Mouse (Mus musculus): ENCODE data around the gene Ivns1abp.
"Not testable (repeated sequence)": the region's sequence is repeated elsewhere in the genome, so short reads cannot be mapped to it uniquely, and the experiment has no call there.

Gene Ivns1abp

DNA sequence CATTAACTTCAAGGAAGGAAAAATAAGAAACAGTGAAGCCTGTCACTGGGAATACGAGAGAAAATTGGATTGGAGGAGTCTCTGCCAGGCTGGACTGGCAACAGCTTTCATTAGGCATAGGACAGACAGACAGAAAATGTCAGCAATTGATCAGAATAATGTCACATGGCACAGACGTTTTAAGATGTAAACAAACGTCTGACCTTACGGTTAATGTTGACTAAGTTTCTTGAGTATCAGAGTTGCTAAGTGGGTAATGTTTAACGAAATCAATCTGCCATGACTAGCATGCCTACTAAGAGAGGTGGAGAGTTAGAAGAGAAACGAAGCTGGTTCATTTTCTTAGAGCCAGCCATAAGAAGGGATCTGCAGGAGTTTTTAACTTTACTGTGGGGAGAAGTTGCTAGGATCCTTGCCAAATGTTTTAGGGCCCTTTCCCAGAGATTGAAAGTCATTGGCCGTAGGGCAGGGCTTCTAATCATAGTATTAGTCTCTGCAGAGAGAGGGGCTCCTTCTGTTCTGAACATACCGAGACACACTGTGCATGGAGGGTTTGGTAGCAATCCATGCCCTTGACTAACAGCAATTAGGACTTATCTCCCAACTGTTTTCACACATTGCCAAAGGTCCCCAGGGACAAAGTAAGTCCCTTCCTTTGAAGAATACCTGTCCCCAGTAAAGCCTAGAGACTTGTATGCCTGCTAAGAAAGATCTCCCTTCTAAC lies 2.8 kb upstream of the Ivns1abp start:
- no peak for DNase-seq (ENCODE audit: low spot score)

DNA sequence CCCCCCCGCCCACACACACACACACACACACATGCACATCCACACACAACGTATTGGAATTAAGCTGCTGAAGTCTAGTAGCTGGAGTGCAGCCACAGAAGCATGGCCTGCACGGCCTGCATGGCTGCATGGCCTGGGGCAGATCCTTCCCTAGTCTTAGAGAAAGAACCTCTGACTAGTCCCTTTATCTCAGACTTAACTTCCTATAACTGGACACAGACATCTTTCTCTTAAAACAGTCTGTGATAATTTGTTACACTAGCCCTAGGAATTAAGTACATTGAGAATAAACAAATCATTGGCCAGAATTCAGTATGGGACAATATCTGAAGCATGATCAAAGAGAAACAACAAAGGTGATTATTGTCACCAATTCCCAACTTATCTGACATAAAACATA lies 2.0 kb upstream of the Ivns1abp start:
- DNase-seq (ENCODE audit: low spot score) = no peak

DNA sequence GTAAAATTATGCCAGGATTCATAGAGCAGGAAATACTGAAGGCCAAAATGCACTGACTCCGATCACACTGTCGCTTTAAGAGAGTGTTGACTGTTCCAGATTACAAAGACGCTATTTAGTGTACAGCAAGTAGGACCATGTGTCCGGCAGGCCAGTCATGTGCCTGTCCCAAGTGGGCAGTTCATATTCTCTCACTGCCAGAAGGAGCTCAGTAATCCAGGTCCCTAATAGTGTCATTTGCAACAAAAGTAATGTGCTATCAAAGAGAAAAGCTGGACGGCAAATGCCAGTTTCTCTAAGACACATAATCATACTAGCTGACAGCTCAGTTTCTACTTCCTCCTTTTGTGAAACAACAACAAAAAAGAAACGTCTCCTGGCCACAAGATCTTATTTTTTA lies 1.3 kb upstream of the Ivns1abp start:
- DNase-seq (ENCODE audit: low spot score) = no peak

DNA sequence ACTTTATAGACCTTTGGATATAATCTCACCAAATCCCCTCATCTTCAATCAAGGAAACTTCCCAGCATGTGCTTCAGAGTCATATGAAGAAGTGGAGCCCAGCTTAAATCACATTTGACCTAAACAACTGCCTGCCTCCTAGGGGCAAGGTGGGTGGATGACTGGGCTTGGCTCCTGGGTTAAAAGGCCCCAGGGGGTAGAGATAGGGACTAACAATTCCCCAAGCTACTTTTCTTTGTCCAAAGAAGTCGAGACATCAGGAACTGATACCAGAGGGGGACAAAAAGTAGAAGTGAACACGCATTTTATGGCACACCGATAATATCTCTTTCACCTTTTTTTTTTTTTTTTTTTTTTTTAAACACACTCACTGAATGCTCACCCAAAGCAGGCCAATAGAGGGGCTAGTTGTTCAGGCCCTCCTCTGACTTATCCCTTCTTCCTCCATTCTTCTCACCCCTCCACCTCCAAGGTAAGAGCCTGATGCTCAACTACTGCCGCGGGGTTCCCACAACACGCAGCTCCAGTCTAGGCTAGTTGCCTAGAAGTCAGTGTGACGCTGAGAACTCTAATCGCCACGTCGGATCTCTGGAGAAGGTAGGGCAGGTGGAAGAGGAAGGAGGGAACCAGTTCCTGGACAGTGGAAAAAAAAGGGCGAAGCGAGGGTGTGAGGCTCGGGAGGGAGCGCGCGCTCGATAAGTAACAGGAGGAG lies 550 bp upstream of the Ivns1abp start:
- DNase-seq (ENCODE audit: low spot score) = no peak

DNA sequence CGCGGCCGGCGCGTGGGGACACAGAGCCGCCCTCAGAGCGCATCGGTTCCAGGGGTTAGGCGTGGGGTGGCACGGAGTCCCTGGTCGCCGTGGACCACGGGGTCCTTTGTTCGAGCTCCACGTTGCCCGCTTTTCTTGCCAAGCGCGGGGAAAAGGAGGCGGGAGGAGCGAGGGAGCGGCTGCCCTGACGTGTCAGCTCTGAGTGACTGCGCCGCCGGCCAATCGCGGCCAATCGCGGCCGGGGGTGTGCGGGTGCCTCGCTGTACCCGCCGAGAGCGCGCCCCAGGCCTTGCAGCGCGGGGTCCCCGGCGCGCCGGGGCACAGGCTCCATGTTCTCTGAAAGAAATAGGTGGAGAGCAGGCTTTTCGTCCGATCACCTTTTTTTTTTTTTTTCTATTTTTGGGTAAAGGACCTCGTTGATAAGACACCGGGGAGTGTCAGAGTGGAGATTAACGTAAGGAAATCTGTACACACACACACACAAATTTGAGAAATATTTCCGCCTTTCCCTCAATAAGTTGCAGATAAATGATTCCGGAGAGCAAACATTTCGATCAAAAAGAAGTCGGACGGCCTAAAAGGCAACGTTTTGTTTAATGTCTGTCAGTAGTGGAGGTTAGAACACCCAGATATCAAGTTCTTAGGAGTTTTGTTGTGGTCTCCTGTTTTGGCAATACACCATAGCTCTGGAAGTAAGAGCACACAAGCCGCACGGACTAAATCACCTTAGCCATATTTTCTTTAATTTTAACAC lies 1.0 kb downstream of the Ivns1abp start:
- peak; percentile 87 for DNase-seq (ENCODE audit: low spot score)

DNA sequence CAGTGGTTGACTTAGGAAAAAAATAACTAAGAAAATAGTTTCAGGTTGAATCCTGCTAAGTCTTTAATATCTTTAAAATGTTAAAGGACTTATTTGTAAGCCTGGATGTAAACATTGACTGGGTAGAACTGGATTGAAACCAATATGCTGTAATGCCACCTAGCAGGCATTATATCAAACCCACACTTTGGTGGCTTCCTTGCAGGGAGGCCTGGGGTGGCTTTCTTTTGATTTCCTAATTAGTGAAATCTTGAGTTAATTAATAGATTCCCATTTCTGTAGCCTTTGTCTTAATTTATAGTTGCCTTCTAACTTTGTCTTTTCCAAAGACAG lies 1.6 kb downstream of the Ivns1abp start:
- no peak for DNase-seq (ENCODE audit: low spot score)

DNA sequence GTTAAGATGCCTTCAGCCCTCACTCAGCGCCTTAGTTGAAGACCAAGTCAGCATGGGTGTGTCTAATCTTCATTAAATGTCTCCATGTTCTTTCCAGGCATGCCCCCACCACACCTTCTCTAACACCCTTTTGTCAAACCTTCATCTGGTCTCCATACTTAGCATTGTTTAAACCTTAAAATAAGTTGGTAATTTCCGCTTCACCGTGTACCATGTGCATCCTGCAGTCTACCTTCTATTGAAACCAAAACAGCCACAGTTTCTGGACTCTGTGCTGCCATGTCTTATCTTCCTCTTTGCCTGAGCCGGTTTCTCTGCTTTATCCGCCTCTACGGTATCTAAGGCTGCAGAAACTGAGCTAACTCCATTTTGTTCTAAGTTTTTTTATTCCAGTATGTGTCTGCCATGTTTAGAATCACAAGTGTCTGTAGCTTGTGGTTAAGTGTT lies 2.4 kb downstream of the Ivns1abp start:
- no peak for DNase-seq (ENCODE audit: low spot score)

DNA sequence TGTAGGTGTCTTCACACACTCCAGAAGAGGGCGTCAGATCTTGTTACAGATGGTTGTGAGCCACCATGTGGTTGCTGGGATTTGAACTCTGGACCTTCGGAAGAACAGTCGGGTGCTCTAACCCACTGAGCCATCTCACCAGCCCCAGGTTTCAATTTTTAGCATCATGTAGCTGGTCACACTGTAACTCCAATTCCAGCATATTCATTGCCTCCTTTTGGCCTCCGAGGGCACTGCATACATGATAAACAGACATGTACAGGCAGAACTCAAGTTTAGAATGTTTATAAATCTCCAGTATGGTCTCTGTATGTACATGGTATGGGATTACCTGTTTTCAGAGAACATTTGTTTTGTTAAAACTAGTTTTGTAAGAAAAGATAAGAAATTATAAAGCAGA lies 4.0 kb downstream of the Ivns1abp start:
- DNase-seq (ENCODE audit: low spot score) = not testable (repeated sequence)

DNA sequence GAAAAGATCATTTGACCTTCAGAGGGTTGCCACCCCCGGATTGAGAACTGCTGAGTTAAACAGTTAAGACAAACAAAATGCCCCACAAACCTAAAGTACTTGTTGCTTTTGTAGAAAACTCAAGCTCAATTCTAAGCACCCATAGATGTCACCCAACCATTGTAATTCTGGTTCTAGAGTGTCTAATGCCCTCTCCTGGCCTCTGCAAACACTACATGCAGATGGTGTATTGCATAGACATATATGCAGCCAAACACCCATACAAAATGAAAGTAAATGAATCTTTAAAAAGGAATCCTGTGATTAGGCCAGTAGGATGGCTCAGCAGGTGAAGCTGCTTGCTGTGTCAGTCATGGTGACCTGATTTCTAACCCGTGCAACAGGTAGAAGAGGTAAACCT lies 8.6 kb downstream of the Ivns1abp start:
- DNase-seq (ENCODE audit: low spot score) = no peak

DNA sequence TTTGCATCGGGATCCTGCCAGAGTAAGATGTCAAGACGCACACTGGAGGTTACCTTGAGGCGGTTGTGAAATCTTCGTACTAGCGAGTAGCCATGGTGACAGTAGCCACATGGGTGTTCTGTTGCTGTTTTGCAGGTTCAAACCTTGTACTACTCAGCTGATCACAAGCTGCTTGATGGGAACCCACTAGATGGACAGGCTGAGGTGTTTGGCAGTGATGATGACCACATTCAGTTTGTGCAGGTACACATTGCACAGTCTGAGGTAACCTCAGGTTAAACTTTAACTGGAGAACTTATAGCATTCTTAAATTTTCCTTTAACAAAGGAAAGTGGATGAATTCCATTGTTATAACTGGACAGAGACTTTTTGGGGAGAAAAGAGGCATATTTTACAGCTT lies 11.7 kb downstream of the Ivns1abp start:
- DNase-seq (ENCODE audit: low spot score) = no peak

DNA sequence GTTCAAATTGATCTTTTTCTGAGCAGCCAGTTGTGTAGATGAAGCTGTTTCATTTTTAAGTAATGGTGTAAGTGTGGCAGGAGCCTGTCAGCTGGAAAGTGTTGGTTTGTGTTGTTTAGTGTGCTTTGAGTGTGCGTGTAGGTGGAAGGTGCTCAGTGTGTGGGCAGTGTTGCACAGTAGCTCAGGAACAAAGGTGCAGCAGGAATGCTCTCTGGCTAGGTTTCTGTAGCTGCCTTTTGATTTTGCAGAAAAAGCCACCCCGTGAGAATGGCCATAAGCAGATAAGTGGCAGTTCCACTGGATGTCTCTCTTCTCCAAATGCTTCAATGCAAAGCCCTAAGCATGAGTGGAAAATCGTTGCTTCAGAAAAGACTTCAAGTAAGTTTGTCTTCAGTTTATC lies 15.1 kb downstream of the Ivns1abp start:
- DNase-seq (ENCODE audit: low spot score) = no peak

DNA sequence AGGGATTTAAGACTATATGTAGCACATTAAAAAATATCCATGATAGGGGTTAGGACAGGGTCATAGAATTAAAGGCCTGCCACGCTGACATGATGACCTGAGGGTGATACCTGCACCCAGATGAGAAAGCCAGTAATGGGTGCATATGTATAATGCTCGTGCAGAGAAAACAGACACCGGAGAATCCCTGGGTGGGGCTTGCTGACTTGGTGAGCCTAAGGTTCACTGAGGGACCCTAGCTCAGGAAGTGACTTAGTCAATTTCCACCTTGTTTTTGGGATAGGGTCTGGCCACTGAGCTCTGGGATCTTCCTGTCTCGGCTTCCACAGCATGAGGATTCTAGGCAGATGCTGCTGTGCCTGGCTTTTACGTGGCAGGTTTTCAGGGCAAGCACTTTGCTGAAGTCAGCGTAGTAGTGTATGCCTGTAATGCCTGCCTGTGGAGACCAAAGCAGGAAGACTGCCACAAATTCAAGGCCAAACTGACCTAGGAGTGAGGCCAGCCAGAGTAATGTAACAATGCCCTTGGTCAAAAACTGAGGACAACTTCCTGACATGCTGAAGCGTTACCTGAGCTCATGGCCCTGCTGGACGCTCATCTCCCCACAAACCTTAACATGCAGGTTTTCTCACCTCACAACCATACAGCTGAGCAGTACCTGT lies 22.8 kb downstream of the Ivns1abp start:
- no peak for DNase-seq (ENCODE audit: low spot score)

DNA sequence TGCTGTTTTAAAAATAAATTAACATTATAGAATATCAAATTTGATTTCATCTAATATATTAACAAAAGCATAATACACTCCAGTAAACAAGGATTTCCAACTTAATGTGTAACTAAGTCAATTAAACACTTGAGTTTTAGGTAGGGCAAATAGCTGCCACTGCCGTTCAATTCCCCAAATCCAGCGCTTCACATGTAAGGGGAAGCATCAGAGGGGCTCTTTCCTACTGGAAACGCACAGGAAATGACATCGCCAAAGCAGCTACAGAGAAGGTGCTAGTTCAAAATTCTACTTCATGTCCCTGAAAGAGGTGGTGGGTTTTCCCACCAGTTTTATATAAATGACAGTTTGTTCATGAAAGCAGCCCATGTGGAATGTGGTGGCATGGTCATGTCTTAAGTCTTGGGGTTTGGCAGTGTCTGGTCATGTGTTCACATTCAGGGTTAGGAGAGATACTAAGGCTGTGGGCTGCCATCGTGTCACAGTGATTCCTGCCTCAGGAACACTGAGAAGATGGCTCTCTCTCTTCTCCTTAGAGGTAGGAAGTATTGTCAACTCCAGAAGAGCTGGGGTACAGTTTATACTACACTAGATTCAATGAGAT lies 23.5 kb downstream of the Ivns1abp start:
- DNase-seq (ENCODE audit: low spot score) = no peak

DNA sequence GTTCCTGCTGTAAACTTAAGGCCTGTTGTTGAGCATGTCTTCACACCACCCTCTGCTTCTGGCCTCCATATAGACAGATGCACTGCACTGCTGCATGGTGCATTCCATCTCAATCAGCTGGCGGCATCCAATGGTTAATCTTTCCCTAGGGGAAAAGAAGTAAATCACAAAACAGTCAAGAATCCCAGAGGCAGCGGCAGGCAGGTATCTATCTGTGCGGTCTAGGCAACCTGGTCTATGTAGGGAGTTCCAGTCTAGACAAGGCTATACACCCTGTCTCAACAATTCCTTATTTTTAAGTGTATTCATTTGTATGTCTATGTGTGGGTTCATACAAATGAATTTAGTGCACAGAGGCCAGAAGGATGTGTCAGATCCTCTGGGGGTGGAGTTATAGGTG lies 24.2 kb downstream of the Ivns1abp start:
- no peak for DNase-seq (ENCODE audit: low spot score)

DNA sequence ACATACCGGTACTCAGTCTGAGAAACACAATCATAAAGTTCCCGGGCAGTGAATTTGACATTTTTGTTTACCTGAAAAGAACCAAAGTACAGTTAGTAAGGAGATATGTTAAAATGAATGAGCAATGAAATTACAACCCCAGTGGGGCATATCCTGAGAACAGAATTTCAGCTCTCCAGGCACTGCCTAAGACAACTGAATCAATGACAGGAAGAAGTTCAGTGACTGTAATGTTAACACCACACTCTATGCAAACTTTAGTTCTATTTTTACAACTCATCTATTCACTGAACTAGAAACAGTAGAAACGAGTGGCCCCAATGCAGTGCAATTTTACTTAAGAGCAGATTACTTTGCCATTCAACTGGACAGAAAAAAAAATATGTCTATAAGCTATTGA lies 26.3 kb downstream of the Ivns1abp start:
- no peak for DNase-seq (ENCODE audit: low spot score)

DNA sequence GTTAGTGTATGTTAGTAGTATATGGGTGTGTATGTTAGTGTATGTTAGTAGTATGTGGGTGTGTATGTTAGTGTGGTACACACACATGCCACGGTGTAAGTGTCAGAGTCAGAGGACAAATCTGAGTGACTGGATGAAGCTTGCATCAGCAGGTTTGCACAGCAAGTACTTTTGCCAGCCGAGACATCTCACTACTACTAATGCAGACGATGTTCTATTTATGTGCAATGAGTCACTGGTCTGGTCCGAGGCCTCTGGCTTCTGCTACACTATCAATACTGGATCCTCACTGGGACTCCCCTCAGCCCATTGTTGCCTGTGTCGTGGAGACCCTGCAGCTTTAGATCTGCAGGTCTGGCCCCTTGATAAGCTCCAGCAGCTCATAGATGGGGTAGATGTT lies 27.3 kb downstream of the Ivns1abp start:
- DNase-seq (ENCODE audit: low spot score) = no peak

DNA sequence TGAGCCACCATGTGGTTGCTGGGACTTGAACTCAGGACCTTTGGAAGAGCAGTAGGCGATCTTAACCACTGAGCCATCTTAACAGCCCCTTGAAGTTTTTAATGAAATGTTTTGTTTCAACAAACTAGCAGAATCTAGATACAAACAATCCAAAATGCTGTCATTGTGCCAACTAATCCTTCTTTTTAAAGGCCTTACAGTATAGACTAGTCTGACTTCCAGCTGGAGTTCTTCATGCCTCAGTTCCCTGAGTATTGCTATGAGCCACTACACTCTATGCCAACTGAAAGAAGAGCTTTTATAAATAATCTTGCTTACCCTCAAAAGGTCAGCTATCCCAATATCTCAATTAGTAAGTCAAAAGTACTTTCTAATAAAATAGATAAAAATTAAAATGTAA lies 28.5 kb downstream of the Ivns1abp start:
- no peak for DNase-seq (ENCODE audit: low spot score)

DNA sequence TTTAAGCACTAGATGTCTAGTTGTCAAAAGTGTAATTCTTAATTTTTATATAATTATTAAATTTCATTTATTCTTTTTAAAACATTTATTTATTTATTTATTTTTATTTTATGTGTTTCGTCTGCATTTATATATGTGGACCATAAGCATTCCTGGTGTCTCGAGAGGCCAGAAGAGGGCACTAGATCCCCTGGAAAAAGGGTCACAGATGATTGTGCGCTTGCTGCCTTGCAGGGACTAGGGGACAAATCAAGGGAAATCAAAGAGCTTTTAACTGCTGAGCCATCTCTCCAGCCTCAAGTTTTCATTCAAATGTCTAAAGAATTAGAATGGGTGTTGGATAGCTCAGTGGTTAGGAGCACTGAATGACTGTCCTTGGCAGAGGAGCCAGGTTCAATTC lies 33.1 kb downstream of the Ivns1abp start:
- DNase-seq (ENCODE audit: low spot score) = no peak

DNA sequence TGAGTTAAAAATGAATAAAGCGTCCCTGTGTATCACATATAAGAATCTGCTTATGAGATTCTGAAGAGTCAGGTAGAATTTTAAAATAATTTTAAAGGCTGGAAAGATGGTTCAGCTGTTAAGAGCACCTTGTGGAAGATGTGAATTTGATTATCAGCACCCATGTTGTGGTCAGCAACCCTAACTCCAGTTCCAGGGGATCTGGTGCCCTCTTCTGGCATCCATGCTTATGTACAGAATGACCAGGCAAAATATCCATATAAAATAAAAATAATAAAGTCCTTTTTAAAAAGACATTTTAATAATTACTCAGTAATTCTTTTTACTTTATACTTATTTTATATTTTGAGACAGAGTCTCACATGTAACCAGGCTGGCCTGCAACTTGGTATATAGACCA lies 45.8 kb downstream of the Ivns1abp start:
- DNase-seq (ENCODE audit: low spot score) = no peak

DNA sequence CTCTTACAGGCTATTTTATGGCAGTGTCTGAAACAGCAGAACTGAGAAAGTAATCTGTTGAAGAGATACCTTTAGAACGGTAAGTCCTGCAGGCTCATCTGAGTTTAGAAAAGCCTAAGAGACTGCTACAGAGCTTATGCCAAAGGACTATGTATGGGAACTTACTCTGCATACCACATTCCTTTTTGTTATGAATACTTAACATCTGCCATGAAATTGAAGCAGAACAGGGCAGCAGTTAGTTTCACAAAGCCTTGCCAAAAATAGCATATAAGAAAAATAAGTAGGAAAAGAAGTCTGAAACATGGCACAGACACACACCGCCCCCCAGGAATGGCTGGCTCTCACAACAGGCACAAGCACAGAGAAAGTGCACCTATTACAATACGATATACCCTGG lies 65.5 kb downstream of the Ivns1abp start:
- no peak for DNase-seq (ENCODE audit: low spot score)

Measured in layer of hippocampus, adult 9-10 months (tissue).